In genomic region chr1:159322586-159322985, GRCm38 (mm10) we compare ENCODE assay signal across 11 mouse cellular contexts.
DNase-seq lines count a peak whose midpoint lies in the region; ATAC-seq and TF ChIP-seq lines count a peak whose summit lies in the region.
"Had no signal": no experiment of that assay in that cellular context is flagged by ENCODE, and none has a peak within 500 bp of the region (broad histone marks: within the 10 kb centered on the region; RNA-seq: fewer than 3 reads in every experiment).

No protein-coding gene starts in this region.

- WGBS in embryonic facial prominence, embryonic 11.5 days = 69% methylated on average over 1 of the region's 1 CpGs
- WGBS in embryonic facial prominence, embryonic 10.5 days = 92% methylated on average over 1 of the region's 1 CpGs
- WGBS in kidney, embryonic 14.5 days = 74% methylated on average over 1 of the region's 1 CpGs

- no peak for TF ChIP-seq EP300 in MEL (IDR thresholded peaks at IDR 0.05; ENCODE audit: low read depth in 1 of 2, low read length in 2 of 2)

- no peak overlapping the region for H3K27ac ChIP-seq in embryonic facial prominence, embryonic 11.5 days (replicated peaks; ENCODE audit: low read depth, low read length)
- no peak overlapping the region for H3K27ac ChIP-seq in embryonic facial prominence, embryonic 10.5 days (replicated peaks)
- H3K27ac ChIP-seq in kidney, embryonic 14.5 days (ENCODE audit: low read depth, low read length) = no peak overlapping the region
- H3K27ac ChIP-seq in MEL (ENCODE audit: control insufficient read depth, low read depth, low read length) = no peak overlapping the region
- H3K27ac ChIP-seq: embryonic facial prominence, embryonic 12.5 days; limb, embryonic 13.5 days had no signal

- no peak; the same call in 1 of the 2 replicates for TF ChIP-seq RAD21 in MEL (IDR thresholded peaks at IDR 0.05; ENCODE audit: low read depth, low read length)

- TF ChIP-seq CTCF in MEL (IDR thresholded peaks at IDR 0.05 in 2 of 3, conservative IDR thresholded peaks at IDR 0.05 in 1 of 3; ENCODE audit: control insufficient read depth in 1 of 3, insufficient read depth in 1 of 3, low read depth in 2 of 3, low read length in 3 of 3, poor library complexity in 1 of 3, severe bottlenecking in 1 of 3) = peak in 1 of 3 experiments; percentile 29; a peak in 2 of 6 replicates

- DNase-seq in embryonic facial prominence, embryonic 11.5 days (ENCODE audit: low spot score) = peak; percentile 11
- DNase-seq in embryonic facial prominence, embryonic 10.5 days (ENCODE audit: low spot score) = no peak
- peak; percentile 2 to 17 for DNase-seq in kidney, postnatal 4 days
- peak; percentile 76 for DNase-seq in 3T3-L1 (ENCODE audit: low read depth, low spot score)
- peak; percentile 32 for DNase-seq in MEL (ENCODE audit: low read depth, low spot score)
- no peak for DNase-seq in testis, postnatal 14 days (ENCODE audit: low spot score)
- DNase-seq in cerebellum, postnatal 4 days (ENCODE audit: low spot score in 2 of 2) = no peak

- H3K4me2 ChIP-seq in embryonic facial prominence, embryonic 11.5 days (ENCODE audit: low read depth, low read length) = no peak overlapping the region
- H3K4me2 ChIP-seq in kidney, embryonic 14.5 days (replicated peaks; ENCODE audit: low read depth, low read length) = no peak overlapping the region
- H3K4me2 ChIP-seq: embryonic facial prominence, embryonic 12.5 days; limb, embryonic 13.5 days had no signal

- ATAC-seq in embryonic facial prominence, embryonic 11.5 days (replicated peaks; ENCODE audit: insufficient number of reproducible peaks, low FRiP score, low TSS enrichment, low read depth) = no peak
- no peak for ATAC-seq in kidney, embryonic 14.5 days (ENCODE audit: low FRiP score, low TSS enrichment)
- ATAC-seq: forebrain, embryonic 16.5 days had no signal

- TF ChIP-seq POLR2A in MEL (IDR thresholded peaks at IDR 0.05; ENCODE audit: control insufficient read depth in 1 of 2, insufficient read depth in 1 of 2, low read depth in 1 of 2, low read length in 2 of 2, poor library complexity in 1 of 2) = no peak

- H3K79me2 ChIP-seq in MEL (ENCODE audit: control insufficient read depth, insufficient read depth, low read length, poor library complexity) = no peaks in the 10 kb centered on the region

- H3K9me3 ChIP-seq in embryonic facial prominence, embryonic 11.5 days (replicated peaks; ENCODE audit: control insufficient read depth, low read length) = no peaks in the 10 kb centered on the region
- H3K9me3 ChIP-seq in embryonic facial prominence, embryonic 10.5 days = no peaks in the 10 kb centered on the region
- no peaks in the 10 kb centered on the region for H3K9me3 ChIP-seq in kidney, embryonic 14.5 days (ENCODE audit: control insufficient read depth, low read length)
- no peaks in the 10 kb centered on the region for H3K9me3 ChIP-seq in MEL (replicated peaks; ENCODE audit: insufficient read depth, low read length)
- H3K9me3 ChIP-seq: embryonic facial prominence, embryonic 12.5 days; limb, embryonic 13.5 days had no signal

- no peak overlapping the region for H3K4me3 ChIP-seq in embryonic facial prominence, embryonic 11.5 days (ENCODE audit: low read depth, low read length)
- no peak overlapping the region for H3K4me3 ChIP-seq in embryonic facial prominence, embryonic 10.5 days
- no peak overlapping the region for H3K4me3 ChIP-seq in kidney, embryonic 14.5 days (ENCODE audit: low read length)
- H3K4me3 ChIP-seq in MEL (ENCODE audit: control insufficient read depth in 1 of 2, insufficient read depth in 1 of 2, low read depth in 2 of 2, low read length in 2 of 2) = no peak overlapping the region
- H3K4me3 ChIP-seq: embryonic facial prominence, embryonic 12.5 days; limb, embryonic 13.5 days had no signal

- no peak overlapping the region for H3K9ac ChIP-seq in embryonic facial prominence, embryonic 11.5 days (replicated peaks; ENCODE audit: low read length)
- no peak overlapping the region for H3K9ac ChIP-seq in kidney, embryonic 14.5 days (ENCODE audit: low read depth, low read length)
- H3K9ac ChIP-seq in MEL (ENCODE audit: control insufficient read depth, low read depth, low read length, poor library complexity, severe bottlenecking) = no peak overlapping the region
- H3K9ac ChIP-seq: embryonic facial prominence, embryonic 12.5 days; limb, embryonic 13.5 days had no signal

- H3K4me1 ChIP-seq in embryonic facial prominence, embryonic 11.5 days (ENCODE audit: control insufficient read depth, insufficient read depth, low read length) = no peaks in the 10 kb centered on the region
- H3K4me1 ChIP-seq in embryonic facial prominence, embryonic 10.5 days = no peaks in the 10 kb centered on the region
- no peaks in the 10 kb centered on the region for H3K4me1 ChIP-seq in kidney, embryonic 14.5 days (ENCODE audit: control insufficient read depth, insufficient read depth, low read length)
- no peaks in the 10 kb centered on the region for H3K4me1 ChIP-seq in MEL (ENCODE audit: control insufficient read depth in 1 of 2, insufficient read depth in 2 of 2, low read length in 2 of 2)
- H3K4me1 ChIP-seq: embryonic facial prominence, embryonic 12.5 days; limb, embryonic 13.5 days had no signal

- H3K27me3 ChIP-seq in embryonic facial prominence, embryonic 11.5 days (ENCODE audit: control insufficient read depth, insufficient read depth, low read length) = no peaks in the 10 kb centered on the region
- H3K27me3 ChIP-seq in embryonic facial prominence, embryonic 10.5 days (replicated peaks; ENCODE audit: low read depth, poor library complexity, severe bottlenecking) = no peaks in the 10 kb centered on the region
- no peaks in the 10 kb centered on the region for H3K27me3 ChIP-seq in kidney, embryonic 14.5 days (ENCODE audit: control insufficient read depth, insufficient read depth, low read length)
- H3K27me3 ChIP-seq in MEL (ENCODE audit: control insufficient read depth in 1 of 2, insufficient read depth in 2 of 2, low read length in 2 of 2) = no peaks in the 10 kb centered on the region
- H3K27me3 ChIP-seq: embryonic facial prominence, embryonic 12.5 days; limb, embryonic 13.5 days had no signal

- no peaks in the 10 kb centered on the region; the same call in 1 of the 2 replicates for H3K36me3 ChIP-seq in embryonic facial prominence, embryonic 11.5 days (replicated peaks; ENCODE audit: control insufficient read depth, insufficient read depth, low read depth, low read length)
- peaks cover 49% of the 10 kb centered on the region for H3K36me3 ChIP-seq in embryonic facial prominence, embryonic 10.5 days (replicated peaks)
- peaks cover 9% of the 10 kb centered on the region; the same call in 1 of the 2 replicates for H3K36me3 ChIP-seq in kidney, embryonic 14.5 days (ENCODE audit: control insufficient read depth, insufficient read depth, low read length)
- H3K36me3 ChIP-seq in MEL (ENCODE audit: control insufficient read depth in 1 of 2, insufficient read depth in 2 of 2, low read length in 2 of 2) = peaks cover 0 to 17% of the 10 kb centered on the region in 2 experiments; a peak in 2 of 4 replicates

TF ChIP-seq in MEL, 35 proteins besides CTCF, POLR2A, EP300 and RAD21:
- TF ChIP-seq POLR2AphosphoS2 (IDR thresholded peaks at IDR 0.05; ENCODE audit: low read length) (no peak), CHD1 (IDR thresholded peaks at IDR 0.05; ENCODE audit: low read depth, low read length) (no peak), RCOR1 (IDR thresholded peaks at IDR 0.05; ENCODE audit: low read depth, low read length) (no peak), ELF1 (IDR thresholded peaks at IDR 0.05; ENCODE audit: low read depth, low read length) (no peak), NELFE (IDR thresholded peaks at IDR 0.05; ENCODE audit: low read depth, low read length) (no peak), GATA1 (IDR thresholded peaks at IDR 0.05; ENCODE audit: low read depth, low read length) (no peak), TCF12 (IDR thresholded peaks at IDR 0.05; ENCODE audit: low read depth, low read length) (no peak), KAT2A (conservative IDR thresholded peaks at IDR 0.05; ENCODE audit: low read depth, low read length) (no peak), POLR2AphosphoS5 (IDR thresholded peaks at IDR 0.05; ENCODE audit: borderline replicate concordance, low read depth, low read length) (no peak), JUND (IDR thresholded peaks at IDR 0.05; ENCODE audit: low read depth, low read length) (no peak), BHLHE40 (IDR thresholded peaks at IDR 0.05; ENCODE audit: borderline replicate concordance, low read depth, low read length) (no peak), ZKSCAN1 (IDR thresholded peaks at IDR 0.05; ENCODE audit: low read depth, low read length) (no peak), MAX (IDR thresholded peaks at IDR 0.05; ENCODE audit: low read length) (no peak), ZC3H11A (IDR thresholded peaks at IDR 0.05; ENCODE audit: low read depth, low read length) (no peak), MAZ (IDR thresholded peaks at IDR 0.05; ENCODE audit: low read depth, low read length) (no peak)

Comparison
In these comparisons a context has a peak if more than half of its experiments do, and no peak if none do; other contexts are left out.
1. DNase-seq: peak in embryonic facial prominence, embryonic 11.5 days (single experiment), kidney, postnatal 4 days (2 of 2), 3T3-L1 (single experiment) and MEL (single experiment); none in embryonic facial prominence, embryonic 10.5 days (single experiment), testis, postnatal 14 days (single experiment) and cerebellum, postnatal 4 days (0 of 2).